Mouse (Mus musculus) embryonic fibroblast, embryonic 13.5 days (primary cell): ENCODE data around the gene Ppp1r18.

Experiments
- CTCF ChIP-seq: IDR thresholded peaks from 2 replicates; pipeline ENCODE4 v1.5.1; 2011; ENCODE audit warnings: mild to moderate bottlenecking, control low read depth, low read length, moderate library complexity, borderline replicate concordance; ENCODE audit not compliant: insufficient read depth
- POLR2A ChIP-seq: IDR thresholded peaks from 2 replicates; pipeline ENCODE4 v1.6.1; 2011; ENCODE audit warnings: low read depth, mild to moderate bottlenecking, control low read depth, low read length, moderate library complexity

DNA sequence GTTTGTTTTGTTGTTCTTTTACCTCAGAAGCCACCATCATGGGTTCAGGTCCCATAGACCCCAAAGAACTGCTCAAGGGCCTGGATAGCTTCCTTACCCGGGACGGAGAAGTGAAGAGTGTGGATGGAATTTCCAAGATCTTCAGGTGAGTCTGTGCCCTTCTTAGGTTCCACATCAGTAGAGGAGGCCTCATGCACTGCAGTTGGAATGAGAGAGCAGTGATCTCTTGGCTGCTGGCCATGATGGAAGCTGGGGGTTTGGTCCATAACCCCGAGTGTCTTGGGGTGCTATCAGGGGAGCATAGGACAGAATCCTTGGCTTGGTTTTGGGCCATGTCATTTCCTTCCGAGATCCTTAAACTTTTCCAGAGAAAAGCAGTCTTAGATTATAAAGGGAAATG, 57.9 kb downstream of the Ppp1r18 start:
- TF ChIP-seq POLR2A = peak; percentile 48
- TF ChIP-seq CTCF = no peak
